Mouse (Mus musculus) urinary bladder, postnatal 4 days (tissue): ENCODE results near the gene Cort.
A peak's percentile ranks its signal among the peaks of the same experiment; 100 is the strongest.
"Not testable (repeated sequence)": the region's sequence is repeated elsewhere in the genome, so short reads cannot be mapped to it uniquely, and the experiment has no call there.

Experiments
- DNase-seq, 2 experiments: peaks; one replicate each; pipeline ENCODE4 v3.0.0; 2021 to 2022; ENCODE audit warnings: low spot score in 2 of 2

Gene Cort

DNA sequence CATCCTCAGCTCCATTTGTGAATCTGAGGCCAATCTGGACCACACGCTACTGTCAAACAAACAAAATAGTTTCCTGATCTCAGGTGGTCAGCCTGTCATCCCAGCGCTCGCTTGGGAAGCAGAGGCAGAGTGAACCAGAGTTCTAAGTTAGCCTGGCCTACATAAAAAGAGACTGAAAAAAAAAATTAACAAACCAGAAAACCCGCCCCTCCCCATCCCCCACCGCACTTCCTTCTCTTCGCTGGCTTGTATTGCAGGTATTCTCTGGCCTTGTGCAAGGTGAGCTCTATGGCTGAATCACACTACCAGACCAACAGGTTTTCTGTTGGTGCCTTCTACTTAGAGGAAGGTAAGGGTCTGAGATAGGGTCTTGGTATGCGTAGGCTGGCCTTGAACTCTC lies 21.0 kb upstream of the Cort start:
- DNase-seq, result no peak

- DNase-seq, result no peak
Measured at GRCm38 (mm10) chr4:149145151-149145550, 18.6 kb upstream of the Cort start.

- DNase-seq, result peak; percentile 73 to 85
Measured at GRCm38 (mm10) chr4:149144459-149144858, 17.9 kb upstream of the Cort start.

DNA sequence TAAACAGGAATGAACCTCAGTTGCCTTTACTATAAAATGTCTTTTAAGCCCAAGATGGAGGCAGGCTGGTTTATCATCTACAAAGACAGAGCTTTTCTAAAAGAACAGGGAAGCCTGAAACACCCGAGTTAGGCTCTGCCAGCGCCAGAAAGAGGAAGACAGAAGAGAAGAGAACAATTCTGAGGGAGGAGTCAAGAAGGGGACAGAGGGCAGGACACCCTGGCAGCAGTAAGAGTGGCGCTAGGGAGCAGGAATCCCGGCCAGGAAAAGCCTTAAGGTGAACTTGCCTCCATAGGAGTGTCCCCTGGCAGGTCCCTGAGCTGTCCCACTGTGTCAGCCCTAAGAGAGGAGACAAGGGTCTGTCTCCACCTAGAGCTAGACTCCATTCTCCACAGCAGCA lies 17.0 kb upstream of the Cort start:
- no peak for DNase-seq

DNA sequence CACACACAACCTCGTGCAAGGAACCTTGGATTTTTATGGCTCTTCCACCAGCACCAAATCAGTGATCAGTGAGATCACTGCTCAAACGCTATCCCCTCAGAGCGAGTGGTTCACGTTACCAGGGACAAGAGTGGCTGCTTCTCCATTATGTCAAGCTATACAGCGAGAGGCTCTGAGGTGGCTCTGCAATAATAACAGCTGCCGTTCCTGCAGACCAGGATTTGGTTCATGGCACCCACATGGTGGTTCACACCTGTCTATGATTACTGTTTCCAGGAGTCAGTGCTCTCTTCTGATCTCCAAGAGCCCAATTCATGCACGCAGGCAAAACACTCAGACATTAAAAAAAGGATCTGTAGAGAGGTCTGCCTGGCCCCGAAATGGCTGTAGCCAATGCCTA lies 12.0 kb upstream of the Cort start:
- no peak for DNase-seq

DNA sequence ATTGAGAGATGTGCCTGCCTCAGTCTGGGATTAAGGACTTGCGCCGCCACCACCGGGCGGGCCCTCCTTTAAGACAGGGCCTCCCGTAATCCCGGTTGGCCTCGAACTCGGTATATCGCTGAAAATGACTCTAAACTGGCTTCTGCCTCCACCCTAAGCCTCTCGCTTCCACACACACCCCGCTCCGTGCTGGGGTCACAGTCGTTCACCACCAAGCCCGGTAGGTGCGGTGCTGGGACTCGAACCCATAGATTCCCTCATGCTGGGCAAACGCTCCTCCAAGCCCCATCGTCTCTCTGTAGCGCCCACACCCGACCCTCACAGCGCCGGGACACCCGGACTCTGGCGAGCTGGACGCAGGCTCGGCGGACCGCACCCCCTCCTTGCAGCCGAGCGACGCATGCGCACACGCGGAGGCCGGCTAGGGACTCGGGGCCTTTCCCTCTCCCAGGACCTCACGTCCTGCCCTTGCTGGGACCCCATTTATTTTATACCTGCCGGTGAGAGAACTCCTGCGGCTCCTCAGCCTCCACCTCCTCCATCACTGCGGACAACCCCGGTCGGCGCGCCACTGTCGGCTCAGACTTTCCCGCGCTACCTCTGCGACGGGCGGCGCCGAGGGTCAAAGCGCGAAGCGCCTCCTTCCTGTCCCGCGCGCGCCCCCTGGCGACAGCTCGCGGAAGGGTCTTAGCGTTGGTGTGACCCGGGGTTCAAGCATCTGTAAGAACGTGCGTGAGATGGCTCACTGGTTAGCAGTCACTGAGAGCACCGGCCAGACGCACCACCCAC lies 10.6 kb upstream of the Cort start, which contains the start of gene Cenps:
TSS of gene Cenps (minus strand) at position 648 of the 789 bp plus-strand sequence.
- DNase-seq, result peak; percentile 87 to 93

GRCm38 (mm10) chr4:149136116-149136850 lies 9.7 kb upstream of the Cort start:
- DNase-seq, result no peak

DNA sequence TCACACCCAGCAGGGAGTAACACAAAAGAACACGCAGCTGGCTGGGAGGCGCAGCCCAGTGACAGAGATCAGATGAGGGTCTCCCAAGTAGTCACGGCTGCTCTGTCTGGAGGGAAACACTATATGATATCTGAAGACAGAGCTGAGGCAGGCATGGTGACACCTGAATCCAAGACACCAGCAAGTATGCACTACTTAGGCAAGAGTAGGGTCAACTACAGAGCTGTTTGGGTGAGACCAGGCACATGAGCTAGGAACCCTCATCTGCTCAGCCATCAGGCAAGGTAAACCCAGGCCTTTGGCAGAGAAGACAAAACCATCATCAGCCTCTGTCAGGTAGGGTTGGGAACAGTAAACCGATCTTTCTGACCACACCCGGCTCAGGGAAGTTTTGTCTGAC lies 6.8 kb upstream of the Cort start:
- no peak for DNase-seq

GRCm38 (mm10) chr4:149131789-149132565 lies 5.4 kb upstream of the Cort start:
- DNase-seq, result no peak

DNA sequence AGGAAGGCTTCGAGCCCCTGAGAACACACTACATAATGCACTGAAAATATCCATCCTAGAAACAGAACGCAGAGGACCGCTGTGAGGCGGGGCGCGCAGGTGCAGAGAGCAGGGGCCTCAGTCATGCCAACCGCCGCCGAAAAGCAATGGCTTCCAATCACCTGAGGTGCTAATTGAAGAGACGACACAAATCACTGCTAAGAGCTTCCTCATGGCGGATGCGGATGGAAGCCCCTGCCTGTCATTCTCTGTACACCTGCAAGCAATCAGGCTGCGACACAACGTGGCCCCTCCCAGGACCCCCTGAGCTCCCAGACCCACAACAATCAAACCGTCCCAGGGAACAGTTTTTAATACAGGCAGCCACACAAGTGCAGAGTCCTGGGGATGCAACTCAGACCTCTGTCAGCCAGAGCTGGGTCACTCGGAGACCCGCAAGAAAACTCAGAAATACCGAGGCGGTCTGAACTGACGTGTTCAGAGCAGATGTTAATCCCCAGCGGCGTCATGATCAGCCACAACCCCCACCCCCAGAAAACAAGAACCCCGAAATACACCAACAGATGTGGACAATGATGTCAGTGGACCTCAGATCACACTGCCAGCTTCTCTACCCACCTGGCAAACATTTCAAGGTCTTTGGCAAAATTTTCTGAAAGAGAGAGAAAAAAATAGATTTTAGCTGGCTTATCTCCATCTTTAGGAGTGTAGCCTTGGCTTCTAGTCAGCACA lies 4.6 kb upstream of the Cort start:
- DNase-seq, result no peak

DNA sequence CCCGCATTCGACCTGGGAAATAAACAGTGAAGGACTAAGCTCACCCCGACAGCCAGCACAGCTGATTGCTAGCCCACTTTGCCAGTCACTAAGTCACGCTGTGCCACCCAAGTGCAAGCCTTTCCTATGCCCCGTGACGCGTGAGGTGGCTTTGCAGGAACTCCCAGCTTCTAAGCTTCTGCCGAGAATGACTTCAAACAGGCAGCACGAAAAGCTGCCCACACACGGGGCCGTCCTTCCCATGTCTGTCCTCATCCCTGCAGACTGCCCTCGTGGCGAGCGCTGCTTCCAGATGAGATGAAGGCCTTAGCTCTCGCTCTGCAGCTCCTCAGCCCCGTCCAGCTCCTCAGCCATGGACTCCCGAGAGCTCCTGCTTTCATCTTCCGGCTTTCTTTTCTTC lies 1.9 kb upstream of the Cort start:
- DNase-seq, result no peak

DNA sequence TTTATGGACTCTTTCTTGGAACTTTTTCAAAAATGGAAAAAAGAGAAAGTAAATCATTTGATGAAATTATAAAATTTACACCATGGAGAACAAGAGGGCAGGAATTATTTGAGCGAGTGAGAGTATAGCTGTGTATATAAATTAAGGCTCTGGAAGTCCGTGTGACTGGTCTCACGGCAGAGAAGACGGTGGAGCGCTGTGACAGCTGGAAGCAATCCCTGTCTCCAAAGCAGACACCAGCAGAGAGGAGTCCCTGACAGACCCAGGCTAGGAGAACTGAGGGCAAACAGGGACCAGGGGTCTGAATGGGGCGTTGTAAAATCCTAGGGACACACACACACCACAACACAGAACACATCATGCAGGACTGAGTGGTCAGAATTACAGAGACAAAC lies 451 bp downstream of the Cort start:
- no peak for DNase-seq

DNA sequence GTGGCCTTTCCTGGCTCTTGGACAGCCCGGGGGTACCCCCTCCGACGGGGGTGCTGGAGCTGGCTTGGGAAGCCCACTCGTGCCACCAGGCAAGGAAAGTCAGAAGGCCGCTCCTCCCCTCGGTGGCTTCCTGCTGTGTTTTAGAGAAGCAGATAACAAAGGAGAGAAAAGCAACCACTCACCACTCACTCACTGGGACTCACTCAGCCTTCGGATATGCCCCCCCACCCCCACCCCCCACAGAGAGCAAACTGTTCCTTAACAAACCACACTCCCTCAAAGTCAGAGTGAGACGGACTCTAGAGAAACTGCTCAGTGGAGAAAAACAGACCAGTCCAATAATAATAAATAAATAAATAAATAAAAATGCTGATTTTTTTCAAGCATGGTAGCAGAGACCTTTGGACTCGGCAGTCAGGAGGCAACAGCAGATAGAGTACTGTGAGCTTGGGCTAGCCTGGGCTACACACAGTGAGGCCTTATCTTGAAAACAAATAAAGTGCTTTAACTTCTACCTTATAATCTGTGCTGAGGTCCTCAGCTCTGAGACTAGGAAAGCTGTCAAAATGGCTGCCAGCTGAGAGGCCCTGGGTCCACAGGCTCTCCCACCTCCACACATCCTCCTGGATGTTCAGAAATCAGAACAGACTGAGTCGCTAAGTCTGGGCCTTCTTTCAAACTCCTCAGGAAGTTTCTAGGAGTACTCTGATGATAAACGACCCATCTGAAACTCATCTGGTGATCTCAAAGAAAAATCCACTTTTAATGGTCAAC lies 1.0 kb downstream of the Cort start:
- DNase-seq, result no peak

DNA sequence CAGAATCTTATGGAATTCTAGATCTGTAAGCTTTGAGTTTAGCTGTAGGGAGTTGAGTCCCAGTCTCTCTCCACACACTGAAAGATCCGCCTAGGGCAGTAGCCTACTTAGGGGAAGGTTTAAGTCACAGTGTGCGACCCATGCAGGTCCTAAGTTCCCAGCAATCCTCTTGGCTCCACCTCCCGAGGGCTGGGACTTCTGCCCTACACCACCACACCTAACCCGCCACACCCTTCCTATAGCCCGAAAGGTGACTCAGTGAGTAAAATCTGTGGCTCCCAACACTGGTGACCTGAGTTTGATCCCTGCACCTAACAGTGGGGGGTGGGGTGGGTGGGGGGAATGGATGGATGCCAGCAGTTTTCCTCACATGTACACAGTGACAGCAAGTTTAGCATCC lies 3.1 kb downstream of the Cort start:
- DNase-seq, result no peak

DNA sequence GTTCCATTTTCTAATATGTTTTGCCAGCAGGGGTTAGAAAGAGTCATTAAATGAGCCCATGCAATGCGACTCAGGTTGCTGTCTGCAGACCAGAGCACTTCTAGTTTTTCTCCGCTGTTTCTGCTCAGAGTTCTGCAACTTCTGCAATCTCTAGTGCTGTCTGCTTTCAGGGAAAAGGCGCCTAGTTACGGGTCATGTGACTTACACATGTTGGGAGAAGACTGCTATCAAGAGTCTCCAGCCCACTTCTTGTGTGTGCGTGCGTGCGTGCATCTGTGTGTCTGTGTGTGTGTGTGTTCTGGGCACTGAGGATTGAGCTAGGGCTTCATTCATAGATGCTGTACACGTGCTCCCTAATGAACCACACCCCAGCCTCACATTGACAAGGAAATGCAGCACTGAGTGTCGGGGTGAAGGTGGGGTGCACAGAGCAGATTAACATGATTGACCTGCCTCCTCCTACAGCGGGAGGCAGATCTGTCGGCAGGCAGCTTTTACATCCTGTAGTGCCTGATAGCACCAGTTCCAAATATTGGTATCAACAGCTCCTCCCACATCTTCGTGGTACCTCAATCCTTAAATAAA lies 6.5 kb downstream of the Cort start:
- not testable (repeated sequence) for DNase-seq

GRCm38 (mm10) chr4:149103875-149104561 lies 22.5 kb downstream of the Cort start, which contains the start of gene Dffa:
Dffa (plus strand) TSS chr4:149104146.
- peak; percentile 82 to 91 for DNase-seq

DNA sequence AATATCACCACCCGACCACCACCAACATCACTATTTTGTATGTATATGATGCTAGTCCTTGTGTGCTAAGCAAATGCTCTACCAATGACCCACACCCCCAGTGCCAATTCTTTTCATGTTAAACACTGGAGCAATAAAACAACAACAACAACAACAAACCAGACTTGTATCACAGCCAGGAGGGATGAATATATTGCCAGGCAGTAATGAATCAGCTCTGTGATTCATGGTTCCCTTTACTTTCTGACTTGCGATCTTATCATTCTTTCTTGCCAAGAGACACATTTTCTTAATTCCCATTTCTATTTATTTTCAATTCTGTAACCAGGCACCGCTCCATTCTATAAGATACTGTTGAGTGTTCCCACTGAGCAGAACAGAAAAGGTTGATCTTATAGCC lies 25.1 kb downstream of the Cort start:
- DNase-seq, result no peak

- DNase-seq, result not testable (repeated sequence)
Measured at GRCm38 (mm10) chr4:149100449-149100848, 26.1 kb downstream of the Cort start.

- peak; percentile 82 to 90 for DNase-seq
Measured at GRCm38 (mm10) chr4:149099369-149100017, 27.1 kb downstream of the Cort start, which contains the start of gene Pex14. Pex14 (minus strand) TSS chr4:149099876.
